Mouse (Mus musculus): ENCODE results near the gene Pan3. TPM values are rescaled to one million over a fixed set of nuclear protein-coding genes. Genes with fewer than 3 reads are reported as not detected.
A peak's percentile ranks its signal among the peaks of the same experiment; 100 is the strongest.

The Pan3 gene
- total RNA-seq, 1 experiment, result 57.3 TPM

DNA sequence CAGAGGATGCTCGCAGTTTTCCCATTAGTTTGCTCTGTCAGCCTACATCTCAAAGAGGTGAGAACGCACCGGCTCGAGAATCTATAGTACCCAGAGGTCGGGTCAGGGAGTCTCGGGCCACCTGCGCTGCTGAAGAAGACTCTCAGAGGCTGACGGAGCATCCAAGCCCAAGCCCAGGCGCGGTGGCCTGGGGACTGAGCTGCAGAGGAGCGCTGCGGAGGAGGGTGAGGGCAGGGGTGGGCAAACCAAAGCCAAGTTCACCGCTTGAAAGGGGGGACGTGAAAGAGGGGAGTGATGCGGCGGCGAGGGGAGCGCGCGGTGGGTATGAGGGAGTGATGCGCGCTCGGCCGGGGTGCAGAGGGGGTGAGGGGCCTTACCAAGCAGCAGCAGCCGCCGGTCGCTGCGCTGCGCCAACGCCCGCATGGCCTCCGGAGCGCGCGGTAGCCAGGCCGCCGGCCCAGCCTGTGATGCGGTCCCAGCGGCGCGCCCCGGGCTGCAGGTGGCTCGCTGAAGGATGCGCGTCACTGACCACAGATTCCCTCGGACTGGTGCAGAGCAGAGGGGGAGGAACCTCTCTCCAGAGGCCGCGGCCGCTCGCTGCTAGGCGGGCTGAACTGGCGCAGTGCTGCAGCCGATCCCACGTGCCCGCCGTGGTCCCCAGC, 30.0 kb upstream of the Pan3 start, which contains the start of gene Flt3:
Flt3 (minus strand) TSS at position 647 of the 662 bp plus-strand sequence.
- no peak for TF ChIP-seq MAFK (IDR thresholded peaks at IDR 0.05; ENCODE audit: insufficient read depth, low read depth, low read length)
- no peak for TF ChIP-seq ZC3H11A (IDR thresholded peaks at IDR 0.05; ENCODE audit: borderline replicate concordance, low read depth, low read length)
- TF ChIP-seq ZNF384 (IDR thresholded peaks at IDR 0.05; ENCODE audit: low read depth, low read length), result no peak
- no peak for TF ChIP-seq HCFC1 (IDR thresholded peaks at IDR 0.05; ENCODE audit: borderline replicate concordance, insufficient read depth, low read length)
- no peak for TF ChIP-seq CHD2 (IDR thresholded peaks at IDR 0.05; ENCODE audit: low read depth, low read length)
- peak within 1 kb of the TSS; percentile 19 for H3K9ac ChIP-seq (ENCODE audit: insufficient read depth, low read depth, low read length, poor library complexity, severe bottlenecking)
- DNase-seq (ENCODE audit: low read depth, low spot score), result no peak
- in situ Hi-C loops (cut with MboI; ENCODE audit: low sequenced_read_pairs in 2 of 2, unreplicated experiment in 2 of 2), result no loop called here
- no peaks in the 10 kb centered on the region for H3K4me1 ChIP-seq (ENCODE audit: control insufficient read depth in 2 of 2, insufficient read depth in 2 of 2, low read length in 2 of 2, poor library complexity in 1 of 2)
- H3K9me3 ChIP-seq (ENCODE audit: control insufficient read depth, insufficient read depth, low read depth, low read length), result no peaks in the 10 kb centered on the region
- H3K27ac ChIP-seq (ENCODE audit: insufficient read depth, low read depth, low read length, poor library complexity, severe bottlenecking), result no peak within 1 kb of the TSS
- peak within 1 kb of the TSS; percentile 51 to 61 for H3K4me3 ChIP-seq (ENCODE audit: insufficient read depth in 1 of 2, low read depth in 1 of 2, low read length in 2 of 2, poor library complexity in 1 of 2, severe bottlenecking in 1 of 2)
- no peaks in the 10 kb centered on the region for H3K36me3 ChIP-seq (ENCODE audit: control insufficient read depth, insufficient read depth, low read length, poor library complexity, severe bottlenecking)

DNA sequence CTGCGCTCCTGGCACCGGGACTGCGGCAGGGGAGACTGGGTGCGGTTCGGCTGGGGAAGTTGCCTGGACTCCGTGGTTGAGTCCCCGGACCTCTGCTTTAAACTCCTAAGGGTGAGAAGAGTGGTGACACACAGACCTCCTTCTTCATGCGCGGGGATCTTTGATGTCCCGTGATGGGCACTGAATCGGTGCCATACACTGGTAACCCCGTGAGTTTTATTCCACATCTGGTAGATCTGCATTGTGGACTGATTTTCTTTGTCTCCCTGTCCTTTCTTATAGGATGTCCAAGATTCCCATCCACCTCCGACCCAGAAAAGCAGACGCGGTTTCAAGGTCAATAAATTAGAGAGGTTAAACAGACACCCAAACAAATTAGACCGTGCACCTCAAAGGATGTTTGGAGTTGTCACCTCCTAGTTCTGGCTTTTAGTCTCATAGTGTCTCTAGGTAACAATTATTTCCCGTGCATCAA, 29.4 kb upstream of the Pan3 start:
- Histone ChIP-seq H3K9me3 (ENCODE audit: control insufficient read depth, insufficient read depth, low read depth, low read length) (no peaks in the 10 kb centered on the region), H3K36me3 (ENCODE audit: control insufficient read depth, insufficient read depth, low read length, poor library complexity, severe bottlenecking) (no peaks in the 10 kb centered on the region), H3K27ac (ENCODE audit: insufficient read depth, low read depth, low read length, poor library complexity, severe bottlenecking) (no peak overlapping the region), H3K4me1 (ENCODE audit: control insufficient read depth in 2 of 2, insufficient read depth in 2 of 2, low read length in 2 of 2, poor library complexity in 1 of 2) (no peaks in the 10 kb centered on the region), H3K4me3 (ENCODE audit: insufficient read depth in 1 of 2, low read depth in 1 of 2, low read length in 2 of 2, poor library complexity in 1 of 2, severe bottlenecking in 1 of 2) (peak overlapping the region; percentile 51 to 61), H3K9ac (ENCODE audit: insufficient read depth, low read depth, low read length, poor library complexity, severe bottlenecking) (peak overlapping the region; percentile 19)
- no peak for TF ChIP-seq ZC3H11A (IDR thresholded peaks at IDR 0.05; ENCODE audit: borderline replicate concordance, low read depth, low read length)
- no peak for TF ChIP-seq HCFC1 (IDR thresholded peaks at IDR 0.05; ENCODE audit: borderline replicate concordance, insufficient read depth, low read length)
- no peak for TF ChIP-seq ZNF384 (IDR thresholded peaks at IDR 0.05; ENCODE audit: low read depth, low read length)
- TF ChIP-seq MAFK (IDR thresholded peaks at IDR 0.05; ENCODE audit: insufficient read depth, low read depth, low read length), result no peak
- no peak for TF ChIP-seq CHD2 (IDR thresholded peaks at IDR 0.05; ENCODE audit: low read depth, low read length)
- DNase-seq (ENCODE audit: low read depth, low spot score), result no peak
- in situ Hi-C loops (cut with MboI; ENCODE audit: low sequenced_read_pairs in 2 of 2, unreplicated experiment in 2 of 2), result no loop called here

DNA sequence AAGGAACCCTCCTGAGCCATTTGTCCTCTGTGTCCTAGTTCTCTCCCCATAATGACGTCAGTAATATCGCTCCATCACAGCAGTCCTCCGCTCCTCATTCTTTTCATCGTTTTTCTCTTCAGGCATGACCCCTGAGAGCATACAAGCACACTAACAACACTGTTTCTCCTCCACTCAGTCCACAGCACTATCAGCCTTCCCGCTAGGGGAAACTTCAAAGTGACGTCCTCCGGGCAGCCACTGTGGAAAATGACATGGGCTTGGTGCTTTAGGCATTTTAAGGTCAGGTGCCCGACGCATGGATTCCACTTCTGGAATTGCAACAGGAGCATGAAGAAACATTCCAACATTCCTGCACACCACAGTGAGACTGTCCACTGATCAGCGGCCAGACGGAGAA, 28.9 kb upstream of the Pan3 start:
- TF ChIP-seq MAFK (IDR thresholded peaks at IDR 0.05; ENCODE audit: insufficient read depth, low read depth, low read length) (no peak), CHD2 (IDR thresholded peaks at IDR 0.05; ENCODE audit: low read depth, low read length) (no peak), ZC3H11A (IDR thresholded peaks at IDR 0.05; ENCODE audit: borderline replicate concordance, low read depth, low read length) (no peak)
- Histone ChIP-seq H3K9ac (ENCODE audit: insufficient read depth, low read depth, low read length, poor library complexity, severe bottlenecking) (no peak overlapping the region), H3K9me3 (ENCODE audit: control insufficient read depth, insufficient read depth, low read depth, low read length) (no peaks in the 10 kb centered on the region), H3K4me1 (ENCODE audit: control insufficient read depth in 2 of 2, insufficient read depth in 2 of 2, low read length in 2 of 2, poor library complexity in 1 of 2) (no peaks in the 10 kb centered on the region), H3K4me3 (ENCODE audit: insufficient read depth in 1 of 2, low read depth in 1 of 2, low read length in 2 of 2, poor library complexity in 1 of 2, severe bottlenecking in 1 of 2) (no peak overlapping the region), H3K36me3 (ENCODE audit: control insufficient read depth, insufficient read depth, low read length, poor library complexity, severe bottlenecking) (no peaks in the 10 kb centered on the region), H3K27ac (ENCODE audit: insufficient read depth, low read depth, low read length, poor library complexity, severe bottlenecking) (no peak overlapping the region)
- no peak for DNase-seq (ENCODE audit: low read depth, low spot score)
- in situ Hi-C loops (cut with MboI; ENCODE audit: low sequenced_read_pairs in 2 of 2, unreplicated experiment in 2 of 2), result no loop called here

DNA sequence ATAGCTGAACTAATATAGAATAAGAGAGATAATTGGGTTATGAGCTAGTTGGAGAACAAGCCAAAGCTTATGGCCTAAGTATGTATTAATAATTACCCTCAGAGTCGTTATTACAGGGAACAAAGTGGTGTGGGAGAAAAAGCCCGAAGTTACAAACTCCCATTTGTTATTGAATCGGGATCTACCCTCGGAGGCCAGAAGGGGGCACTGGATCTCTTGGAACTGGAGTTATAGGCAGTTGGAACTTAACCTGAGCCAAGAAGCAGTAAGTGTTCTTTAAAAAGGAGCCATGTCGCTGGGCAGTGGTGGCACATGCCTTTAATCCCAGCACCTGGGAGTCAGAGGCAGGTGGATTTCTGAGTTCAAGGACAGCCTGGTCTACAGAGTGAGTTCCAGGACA, 27.5 kb upstream of the Pan3 start:
- TF ChIP-seq ZC3H11A (IDR thresholded peaks at IDR 0.05; ENCODE audit: borderline replicate concordance, low read depth, low read length) (no peak), ZNF384 (IDR thresholded peaks at IDR 0.05; ENCODE audit: low read depth, low read length) (no peak), HCFC1 (IDR thresholded peaks at IDR 0.05; ENCODE audit: borderline replicate concordance, insufficient read depth, low read length) (no peak), CHD2 (IDR thresholded peaks at IDR 0.05; ENCODE audit: low read depth, low read length) (no peak), MAFK (IDR thresholded peaks at IDR 0.05; ENCODE audit: insufficient read depth, low read depth, low read length) (no peak)
- H3K9ac ChIP-seq (ENCODE audit: insufficient read depth, low read depth, low read length, poor library complexity, severe bottlenecking), result no peak overlapping the region
- in situ Hi-C loops (cut with MboI; ENCODE audit: low sequenced_read_pairs in 2 of 2, unreplicated experiment in 2 of 2), result no loop called here
- no peaks in the 10 kb centered on the region for H3K4me1 ChIP-seq (ENCODE audit: control insufficient read depth in 2 of 2, insufficient read depth in 2 of 2, low read length in 2 of 2, poor library complexity in 1 of 2)
- H3K4me3 ChIP-seq (ENCODE audit: insufficient read depth in 1 of 2, low read depth in 1 of 2, low read length in 2 of 2, poor library complexity in 1 of 2, severe bottlenecking in 1 of 2), result peak overlapping the region in 1 of 2 experiments; percentile 47; a peak in 1 of 4 replicates
- H3K9me3 ChIP-seq (ENCODE audit: control insufficient read depth, insufficient read depth, low read depth, low read length), result no peaks in the 10 kb centered on the region
- peak; percentile 59 for DNase-seq (ENCODE audit: low read depth, low spot score)
- H3K36me3 ChIP-seq (ENCODE audit: control insufficient read depth, insufficient read depth, low read length, poor library complexity, severe bottlenecking), result no peaks in the 10 kb centered on the region
- H3K27ac ChIP-seq (ENCODE audit: insufficient read depth, low read depth, low read length, poor library complexity, severe bottlenecking), result no peak overlapping the region
